Mouse (Mus musculus) hindbrain, embryonic 11.5 days (tissue): ENCODE data around the gene Zic1. TPM values are rescaled to one million over a fixed set of nuclear protein-coding genes. Genes with fewer than 3 reads are reported as not detected.

Experiments
- ATAC-seq: fragments of 200-750 bp; cut with Nextera tagmentation; 2 replicates; pipeline ENCODE4 v1.8.0; 2017; ENCODE audit warnings: mild to moderate bottlenecking, moderate TSS enrichment, moderate library complexity; ENCODE audit not compliant: low FRiP score
- DNase-seq: peaks from one replicate; pipeline ENCODE4 v3.0.0-alpha.2; 2015; ENCODE audit warnings: low spot score
- H3K27ac ChIP-seq: fragments of 300-500 bp; sonication (generic); 2 replicates; pipeline ENCODE4 v1.5.1; 2014; ENCODE audit warnings: mild to moderate bottlenecking, low read depth, low read length
- H3K27me3 ChIP-seq: fragments of 300-500 bp; sonication (generic); 2 replicates; pipeline ENCODE4 v1.6.1; 2014; ENCODE audit warnings: mild to moderate bottlenecking, low read length, moderate library complexity, mixed read lengths; ENCODE audit not compliant: control insufficient read depth, insufficient read depth
- H3K36me3 ChIP-seq: fragments of 300-500 bp; sonication (generic); 2 replicates; pipeline ENCODE4 v1.6.1; 2014; ENCODE audit warnings: mild to moderate bottlenecking, low read length, moderate library complexity, mixed read lengths; ENCODE audit not compliant: control insufficient read depth, insufficient read depth
- H3K4me1 ChIP-seq: fragments of 300-500 bp; sonication (generic); replicated peaks from 2 replicates; pipeline ENCODE4 v1.6.1; 2014; ENCODE audit warnings: low read length, mixed read lengths; ENCODE audit not compliant: control insufficient read depth, insufficient read depth
- H3K4me2 ChIP-seq: fragments of 300-500 bp; sonication (generic); replicated peaks from 2 replicates; pipeline ENCODE4 v1.6.1; 2014; ENCODE audit warnings: mild to moderate bottlenecking, low read depth, low read length
- H3K4me3 ChIP-seq: fragments of 300-500 bp; sonication (generic); 2 replicates; pipeline ENCODE4 v1.5.1; 2014; ENCODE audit warnings: low read depth, low read length
- H3K9ac ChIP-seq: fragments of 300-500 bp; sonication (generic); 2 replicates; pipeline ENCODE4 v1.6.1; 2014; ENCODE audit warnings: low read depth, low read length
- H3K9me3 ChIP-seq: fragments of 300-500 bp; sonication (generic); 2 replicates; pipeline ENCODE4 v1.6.1; 2016; ENCODE audit warnings: low read length; ENCODE audit not compliant: control insufficient read depth
- WGBS: fragments of 180-500 bp; shearing (Covaris S2); extraction: QIAGEN DNeasy Blood & Tissue Kit; methylation state at CpG from one replicate; pipeline ENCODE4 v1.1.7; 2014; 5-methylcytosine and 5-hydroxymethylcytosine counted together
- polyA plus RNA-seq: library from polyadenylated mRNA; unstranded; fragments of >200 nt; fragmentation: Nextera tagmentation; extraction: Ambion mirVana; gene quantifications from 2 replicates; pipeline ENCODE4 v1.2.1, GENCODE M21; 2014

The Zic1 gene
- polyA plus RNA-seq, 1 experiment from 2014 or later = 23.8 TPM

GRCm38 (mm10) chr9:91400482-91401093, 35.0 kb upstream of the Zic1 start:
- H3K27ac ChIP-seq = no peak overlapping the region

GRCm38 (mm10) chr9:91399976-91400375, 34.4 kb upstream of the Zic1 start:
- WGBS = 11% methylated on average over 7 of the region's 7 CpGs
- Histone ChIP-seq H3K4me2 (no peak overlapping the region), H3K4me3 (no peak overlapping the region), H3K9me3 (no peaks in the 10 kb centered on the region), H3K27ac (no peak overlapping the region), H3K27me3 (peaks cover 89% of the 10 kb centered on the region), H3K36me3 (no peaks in the 10 kb centered on the region), H3K9ac (no peak overlapping the region), H3K4me1 (no peaks in the 10 kb centered on the region)
- no peak for ATAC-seq
- DNase-seq = no peak

More at GRCm38 (mm10) chr9:91400482-91401093, 35.0 kb upstream of the Zic1 start:
- H3K4me2 ChIP-seq = no peak overlapping the region
- no peak overlapping the region for H3K4me3 ChIP-seq
- no peak for DNase-seq
- ATAC-seq = no peak
- no peaks in the 10 kb centered on the region for H3K4me1 ChIP-seq
- 12% methylated on average over 8 of the region's 8 CpGs for WGBS
- H3K36me3 ChIP-seq = no peaks in the 10 kb centered on the region
- no peaks in the 10 kb centered on the region for H3K9me3 ChIP-seq
- H3K9ac ChIP-seq = no peak overlapping the region
- H3K27me3 ChIP-seq = peaks cover 89% of the 10 kb centered on the region

- Histone ChIP-seq H3K4me3 (no peak overlapping the region), H3K27me3 (peaks cover 82% of the 10 kb centered on the region), H3K9ac (no peak overlapping the region), H3K9me3 (no peaks in the 10 kb centered on the region), H3K4me1 (no peaks in the 10 kb centered on the region), H3K4me2 (no peak overlapping the region), H3K27ac (no peak overlapping the region), H3K36me3 (no peaks in the 10 kb centered on the region)
- ATAC-seq = no peak
- 8% methylated on average over 14 of the region's 14 CpGs for WGBS
- no peak for DNase-seq
These were observed 29.6 kb upstream of the Zic1 start for GRCm38 (mm10) chr9:91395066-91395772.

GRCm38 (mm10) chr9:91394211-91394646, 28.6 kb upstream of the Zic1 start:
- no peaks in the 10 kb centered on the region for H3K9me3 ChIP-seq
- ATAC-seq (peak; percentile 66; the same call in 1 of the 2 replicates), DNase-seq (no peak)
- H3K4me3 ChIP-seq = no peak overlapping the region
- WGBS = 3% methylated on average over 14 of the region's 14 CpGs
- no peaks in the 10 kb centered on the region for H3K36me3 ChIP-seq
- H3K27ac ChIP-seq = no peak overlapping the region
- H3K4me2 ChIP-seq = no peak overlapping the region
- no peaks in the 10 kb centered on the region for H3K4me1 ChIP-seq
- no peak overlapping the region for H3K9ac ChIP-seq
- H3K27me3 ChIP-seq = peaks cover 81% of the 10 kb centered on the region

GRCm38 (mm10) chr9:91393376-91394068, 27.9 kb upstream of the Zic1 start:
- H3K36me3 ChIP-seq = no peaks in the 10 kb centered on the region
- 0 out of 2 replicates have a peak, but pooled peaks have one; percentile 13 for ATAC-seq
- peaks cover 81% of the 10 kb centered on the region for H3K27me3 ChIP-seq
- no peak for DNase-seq
- 6% methylated on average over 8 of the region's 8 CpGs for WGBS
- no peak overlapping the region for H3K4me2 ChIP-seq
- no peak overlapping the region for H3K27ac ChIP-seq
- H3K9ac ChIP-seq = no peak overlapping the region
- H3K9me3 ChIP-seq = no peaks in the 10 kb centered on the region
- no peaks in the 10 kb centered on the region for H3K4me1 ChIP-seq
- H3K4me3 ChIP-seq = no peak overlapping the region

DNA sequence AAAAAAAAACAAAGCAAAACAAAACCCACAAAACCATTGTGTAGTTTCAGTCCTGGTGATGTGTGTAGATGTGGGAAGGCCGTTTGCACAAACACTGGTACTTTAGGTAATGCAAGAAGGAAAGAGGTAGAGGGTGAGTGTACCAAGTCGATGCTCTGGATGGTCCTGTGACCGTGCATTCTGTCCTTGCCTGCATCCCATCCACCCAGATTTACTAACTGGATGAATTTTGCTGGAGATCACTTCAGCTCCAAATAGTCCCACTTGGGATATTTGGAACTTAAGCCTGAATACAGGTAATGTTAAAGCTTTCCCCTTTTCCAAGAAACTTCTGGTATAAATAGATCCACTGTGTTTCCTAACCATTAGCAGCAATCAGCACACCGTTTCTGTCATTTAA, 22.6 kb upstream of the Zic1 start:
- peaks cover 74% of the 10 kb centered on the region for H3K27me3 ChIP-seq
- no peaks in the 10 kb centered on the region for H3K36me3 ChIP-seq
- ATAC-seq (no peak), DNase-seq (no peak)
- H3K4me3 ChIP-seq = no peak overlapping the region
- H3K9ac ChIP-seq = no peak overlapping the region
- WGBS = 4% methylated on average over 4 of the region's 4 CpGs
- H3K4me2 ChIP-seq = 0 out of 2 replicates have a peak overlapping the region, but pooled peaks have one; percentile 11
- no peaks in the 10 kb centered on the region for H3K9me3 ChIP-seq
- H3K4me1 ChIP-seq = no peaks in the 10 kb centered on the region; the same call in none of the 2 replicates
- H3K27ac ChIP-seq = peak overlapping the region; percentile 93

GRCm38 (mm10) chr9:91387740-91388080, 22.1 kb upstream of the Zic1 start:
- H3K4me3 ChIP-seq = peak overlapping the region; percentile 6; the same call in 1 of the 2 replicates
- DNase-seq (peak; percentile 72), ATAC-seq (no peak)
- WGBS = 6% methylated on average over 5 of the region's 5 CpGs
- no peaks in the 10 kb centered on the region; the same call in none of the 2 replicates for H3K4me1 ChIP-seq
- no peaks in the 10 kb centered on the region for H3K9me3 ChIP-seq
- H3K9ac ChIP-seq = no peak overlapping the region
- H3K36me3 ChIP-seq = no peaks in the 10 kb centered on the region
- H3K4me2 ChIP-seq = peak overlapping the region; percentile 35
- peaks cover 76% of the 10 kb centered on the region for H3K27me3 ChIP-seq
- H3K27ac ChIP-seq = peak overlapping the region; percentile 93

GRCm38 (mm10) chr9:91386891-91387739, 21.5 kb upstream of the Zic1 start:
- Histone ChIP-seq H3K27ac (peak overlapping the region; percentile 93), H3K9me3 (no peaks in the 10 kb centered on the region), H3K36me3 (no peaks in the 10 kb centered on the region), H3K4me3 (peak overlapping the region; percentile 6), H3K4me2 (peak overlapping the region; percentile 35), H3K9ac (peak overlapping the region; percentile 43), H3K4me1 (no peaks in the 10 kb centered on the region; the same call in none of the 2 replicates), H3K27me3 (peaks cover 76% of the 10 kb centered on the region)
- under 1% methylated on average over 31 of the region's 31 CpGs for WGBS
- ATAC-seq (peak; percentile 55), DNase-seq (peak; percentile 78)
